Mouse (Mus musculus) urinary bladder, postnatal 25 days (tissue): ENCODE results near the gene Cds2.
"Not testable (repeated sequence)": the region's sequence is repeated elsewhere in the genome, so short reads cannot be mapped to it uniquely, and the experiment has no call there.

Experiments used
- DNase-seq: peaks from one replicate; pipeline ENCODE4 v3.0.0; 2022; ENCODE audit warnings: low spot score

Cds2 gene

GRCm38 (mm10) chr2:132292083-132292482 is 29.1 kb downstream of the Cds2 start:
- no peak for DNase-seq

GRCm38 (mm10) chr2:132293694-132294450 is 30.9 kb downstream of the Cds2 start:
- no peak for DNase-seq

GRCm38 (mm10) chr2:132298250-132298649 is 35.3 kb downstream of the Cds2 start:
- no peak for DNase-seq

- DNase-seq, result no peak
These were observed 38.5 kb downstream of the Cds2 start for GRCm38 (mm10) chr2:132301436-132301835.

GRCm38 (mm10) chr2:132305165-132305564 is 42.2 kb downstream of the Cds2 start:
- DNase-seq, result no peak

GRCm38 (mm10) chr2:132305988-132306387 is 43.0 kb downstream of the Cds2 start:
- DNase-seq, result no peak

- DNase-seq, result no peak
These were observed 44.4 kb downstream of the Cds2 start for GRCm38 (mm10) chr2:132307213-132307843.

GRCm38 (mm10) chr2:132308829-132309228 is 45.9 kb downstream of the Cds2 start:
- DNase-seq, result no peak

GRCm38 (mm10) chr2:132309398-132309930 is 46.5 kb downstream of the Cds2 start:
- no peak for DNase-seq

- DNase-seq, result no peak
These were observed 49.7 kb downstream of the Cds2 start for GRCm38 (mm10) chr2:132312616-132313015.

- no peak for DNase-seq
These were observed 50.6 kb downstream of the Cds2 start for GRCm38 (mm10) chr2:132313568-132313967.

- not testable (repeated sequence) for DNase-seq
These were observed 51.1 kb downstream of the Cds2 start for GRCm38 (mm10) chr2:132314057-132314456.

GRCm38 (mm10) chr2:132316041-132316808 is 53.3 kb downstream of the Cds2 start:
- DNase-seq, result peak; percentile 47

GRCm38 (mm10) chr2:132317178-132317577 is 54.2 kb downstream of the Cds2 start:
- no peak for DNase-seq

GRCm38 (mm10) chr2:132320516-132320915 is 57.6 kb downstream of the Cds2 start:
- no peak for DNase-seq

GRCm38 (mm10) chr2:132323541-132323940 is 60.6 kb downstream of the Cds2 start:
- no peak for DNase-seq

- no peak for DNase-seq
These were observed 74.3 kb downstream of the Cds2 start for GRCm38 (mm10) chr2:132337202-132337601.

GRCm38 (mm10) chr2:132340350-132340749 is 77.4 kb downstream of the Cds2 start:
- no peak for DNase-seq

- no peak for DNase-seq
These were observed 78.3 kb downstream of the Cds2 start for GRCm38 (mm10) chr2:132341293-132341692.

- no peak for DNase-seq
These were observed 80.9 kb downstream of the Cds2 start for GRCm38 (mm10) chr2:132343846-132344245.
